Mouse (Mus musculus) ovary, postnatal 14 days (tissue): ENCODE measurements around the gene Casr.
A peak's percentile ranks its signal among the peaks of the same experiment; 100 is the strongest.

ENCODE experiments used
- DNase-seq: peaks from one replicate; pipeline ENCODE4 v3.0.0; 2022; ENCODE audit warnings: low spot score

The Casr gene

DNA sequence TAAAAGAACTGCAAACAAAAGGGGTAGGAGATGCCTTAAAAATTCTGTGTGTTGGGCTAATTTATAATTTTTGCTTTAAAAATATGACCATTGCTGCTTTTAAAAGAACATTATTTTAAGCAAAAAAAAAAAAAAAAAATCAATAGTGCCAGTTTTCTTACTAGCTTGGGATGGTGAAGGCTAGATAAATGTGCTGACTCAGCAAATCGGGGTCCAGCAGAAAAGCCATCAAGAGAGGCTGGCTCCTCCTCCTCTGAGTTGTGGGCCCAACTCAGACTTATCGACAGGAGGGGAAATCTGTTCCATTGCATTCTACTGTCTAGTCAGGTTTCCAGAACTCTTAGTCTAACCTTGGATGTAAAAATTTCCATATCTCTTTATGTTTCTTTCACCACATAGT lies 45.6 kb downstream of the Casr start:
- no peak for DNase-seq

DNA sequence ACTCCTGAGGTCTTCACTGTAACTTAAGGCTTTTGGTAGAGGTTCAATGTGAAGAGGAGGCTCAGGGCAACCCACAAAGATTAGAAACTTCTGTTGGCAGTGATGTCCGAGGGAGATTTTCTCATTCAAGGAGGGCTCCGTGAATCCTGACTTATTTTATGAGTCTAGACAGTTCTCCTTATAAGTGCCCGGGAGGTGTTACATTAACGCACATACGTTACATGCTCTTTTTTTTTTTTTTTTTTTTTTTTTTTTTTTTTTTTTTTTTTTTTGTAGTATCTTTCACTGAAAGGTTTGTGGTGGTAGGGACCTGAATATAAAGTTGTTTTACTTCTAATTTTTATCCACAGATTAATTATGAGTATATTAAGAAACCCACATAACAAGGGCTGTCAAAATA lies 54.6 kb downstream of the Casr start:
- DNase-seq: no peak

DNA sequence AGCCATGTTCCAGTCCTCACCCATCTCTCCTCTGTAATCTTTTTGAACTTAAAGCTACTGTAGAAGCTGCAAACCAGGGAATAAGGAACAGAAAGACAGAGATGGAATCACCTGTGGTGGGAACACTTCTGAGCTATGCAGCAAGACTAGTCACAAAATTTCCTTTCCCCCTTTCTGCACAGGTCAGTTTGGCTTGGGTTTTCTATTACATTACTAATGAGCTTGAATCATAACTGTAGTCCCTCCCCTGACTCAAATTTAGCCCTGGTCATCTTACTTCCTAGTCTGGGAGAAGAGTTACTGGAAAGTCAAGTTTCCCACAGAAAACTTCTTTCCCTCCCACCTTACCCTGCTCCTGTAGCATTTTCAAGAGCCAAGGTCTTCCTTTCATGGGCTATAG lies 55.1 kb downstream of the Casr start:
- no peak for DNase-seq

DNA sequence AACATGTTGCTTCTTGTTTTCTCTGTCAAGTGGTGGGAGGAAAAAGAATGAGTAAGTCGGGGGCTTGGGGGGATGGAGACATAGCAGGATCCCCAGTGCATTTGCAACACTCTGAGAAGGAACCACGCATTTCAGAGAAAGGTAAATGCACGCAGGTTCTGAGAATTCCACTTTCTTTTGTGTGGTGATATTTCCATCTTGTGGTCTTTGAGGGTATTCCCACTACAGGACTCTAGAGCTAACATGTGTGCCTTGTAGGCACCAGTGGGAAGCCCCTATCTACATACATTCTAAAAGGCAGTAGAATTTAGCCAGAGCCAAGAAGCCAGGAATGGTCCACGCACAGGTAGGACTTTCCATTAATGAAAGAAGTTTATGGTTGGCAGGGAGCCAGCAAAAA lies 56.0 kb downstream of the Casr start:
- no peak for DNase-seq

DNA sequence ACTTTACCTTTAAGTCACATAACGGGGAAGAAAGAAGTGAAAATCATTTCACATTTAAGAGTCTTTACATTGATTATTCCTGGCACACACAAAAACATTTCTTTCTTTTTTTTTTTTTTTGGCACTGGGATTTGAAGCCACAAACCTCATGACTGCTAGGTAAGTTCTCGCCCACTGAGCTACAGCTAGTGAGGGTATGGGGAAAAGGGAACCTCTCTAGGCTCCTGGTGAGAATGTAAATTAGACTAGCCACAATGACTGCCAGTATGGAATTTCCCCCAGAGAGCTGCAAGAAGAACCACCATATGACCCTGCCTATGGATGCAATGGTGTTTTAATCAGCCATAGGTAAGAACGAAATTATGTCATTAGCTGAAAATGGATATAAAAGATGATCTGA lies 56.8 kb downstream of the Casr start:
- no peak for DNase-seq

DNA sequence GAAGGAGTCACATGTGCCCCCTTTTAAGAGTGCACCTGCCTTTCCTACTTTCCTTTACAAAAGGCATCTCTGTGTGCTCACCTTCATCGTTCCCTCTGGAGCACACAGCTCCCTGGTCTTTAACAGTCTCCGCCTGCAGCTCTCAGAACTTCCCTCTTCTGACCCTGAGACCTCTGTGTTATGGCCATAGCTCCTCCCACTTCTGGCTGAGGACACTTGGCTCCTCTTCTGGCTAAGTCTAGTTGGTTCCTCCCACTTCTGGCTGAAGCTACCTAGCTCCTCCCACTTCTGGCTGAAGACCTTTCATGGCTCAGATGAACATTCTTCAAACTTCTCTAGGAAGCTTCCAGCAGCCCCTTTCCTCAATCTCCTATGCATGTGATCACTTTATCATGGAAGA lies 59.7 kb downstream of the Casr start:
- no peak for DNase-seq

DNA sequence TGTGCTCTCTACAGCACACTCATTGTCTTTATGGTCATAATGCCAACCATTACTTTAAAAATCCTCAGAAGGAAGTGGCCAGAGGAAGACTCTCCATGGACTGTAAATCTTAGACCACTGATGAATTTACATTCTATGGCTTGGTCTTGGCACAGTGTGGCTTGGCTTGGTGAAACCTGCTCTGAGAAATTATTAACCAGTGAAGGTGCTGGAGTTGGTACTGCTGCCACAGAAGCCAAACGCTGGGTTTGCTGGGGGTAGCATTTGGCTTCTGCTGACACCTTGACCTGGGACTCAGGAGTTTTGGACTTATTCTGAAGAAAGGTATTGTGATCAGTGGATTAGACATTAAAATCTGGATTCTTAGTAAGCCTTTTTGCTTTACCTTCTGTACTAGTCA lies 69.5 kb downstream of the Casr start:
- no peak for DNase-seq

DNA sequence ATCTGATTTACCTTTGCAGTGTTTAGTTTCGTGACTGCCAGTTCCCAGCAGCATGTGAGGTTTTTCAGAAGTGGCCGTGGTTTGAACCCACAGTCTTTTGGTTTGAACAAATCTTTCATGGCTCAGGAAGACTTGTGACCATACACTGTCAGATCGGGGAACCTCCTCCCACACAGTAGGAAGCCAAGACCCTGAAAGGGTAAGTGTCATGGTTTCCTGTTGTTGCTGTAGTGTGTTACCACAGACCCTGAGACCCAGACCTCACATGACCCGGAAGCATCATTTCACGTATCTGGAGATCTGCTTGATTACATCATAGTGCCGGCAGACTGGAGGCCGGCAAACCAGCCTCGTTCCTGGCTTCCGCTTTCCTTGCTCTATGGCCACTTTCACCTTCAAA lies 85.1 kb downstream of the Casr start:
- DNase-seq: no peak

DNA sequence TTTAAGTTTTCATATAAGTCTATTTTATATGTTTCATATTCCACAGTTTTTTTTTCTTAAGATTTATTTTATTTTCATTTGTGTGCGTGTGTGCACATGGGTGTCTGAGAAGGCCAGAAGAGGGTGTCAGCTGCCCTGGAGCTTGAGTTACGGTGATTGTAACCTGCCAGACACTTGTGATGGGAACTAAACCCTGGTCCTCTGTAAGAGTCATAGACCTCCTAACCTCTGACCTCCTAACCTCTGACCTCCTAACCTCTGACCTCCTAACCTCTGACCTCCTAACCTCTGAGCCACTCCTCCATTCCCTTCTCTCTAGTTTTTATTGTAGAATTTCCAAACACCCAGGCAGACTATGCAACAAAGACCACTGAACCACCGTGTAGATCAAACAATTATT lies 86.4 kb downstream of the Casr start:
- DNase-seq: no peak

DNA sequence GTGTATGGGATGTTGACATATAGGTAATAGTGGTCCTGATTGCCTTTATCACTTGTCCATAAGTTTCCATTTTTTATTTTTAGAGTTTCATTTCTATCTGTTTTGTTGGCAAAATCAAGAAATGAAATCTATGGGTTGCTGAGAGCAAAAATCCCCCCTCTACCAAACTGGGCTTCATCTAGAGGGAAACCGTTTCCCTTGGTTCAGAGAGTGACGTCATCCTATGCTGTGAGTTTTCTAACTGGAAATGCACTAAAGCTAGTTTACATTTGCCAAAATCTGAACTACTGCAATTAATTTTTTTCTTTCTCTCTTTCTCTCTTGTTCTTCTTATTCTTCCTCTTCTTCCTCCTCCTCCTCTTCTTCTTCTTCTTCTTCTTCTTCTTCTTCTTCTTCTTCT lies 87.1 kb downstream of the Casr start:
- no peak for DNase-seq

DNA sequence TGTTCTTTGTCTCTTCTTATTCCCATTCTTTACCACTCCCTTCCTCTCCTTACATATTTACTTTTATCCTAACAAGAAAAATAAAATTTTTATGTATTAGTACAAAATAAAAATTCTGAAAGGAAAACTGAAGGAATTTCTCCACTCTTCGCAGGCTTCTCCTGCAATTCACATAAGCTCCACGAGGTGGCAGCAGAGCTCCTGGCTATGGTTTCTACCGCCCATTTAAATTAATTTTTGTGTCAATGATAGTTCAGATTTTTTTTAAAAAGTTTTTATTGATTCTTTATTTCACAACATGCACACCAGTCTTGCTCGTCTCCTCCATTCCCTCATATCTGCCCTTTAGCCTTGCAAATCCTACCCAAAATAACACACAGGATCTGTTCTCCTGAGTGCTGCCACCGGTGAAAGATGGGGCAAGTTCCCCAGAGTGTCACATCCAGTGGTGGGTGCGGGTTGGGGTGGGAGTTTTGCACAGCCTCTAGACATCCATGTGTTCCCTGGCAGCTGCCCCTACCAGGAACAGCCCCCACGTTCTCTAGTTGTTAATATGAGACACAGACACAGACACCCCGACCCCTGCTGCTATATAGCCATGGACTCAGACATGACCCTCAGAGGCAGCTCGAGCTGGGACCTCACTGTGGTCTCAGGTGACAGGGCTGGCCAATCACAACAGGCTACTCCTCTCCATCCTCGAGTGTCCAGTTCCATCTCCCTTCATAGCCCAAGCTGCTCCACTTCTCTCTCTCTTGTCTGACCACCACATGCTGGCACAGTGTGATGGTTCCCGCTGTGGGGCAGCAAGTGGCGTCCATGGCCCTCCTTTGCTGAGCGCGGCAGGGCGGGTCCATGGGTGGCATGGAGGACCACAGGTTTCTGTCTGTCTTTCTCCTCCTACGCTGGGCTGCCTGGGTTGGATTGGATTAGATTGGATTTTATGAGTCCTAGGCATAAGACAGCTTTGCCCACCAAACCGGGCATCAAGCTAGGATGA lies 88.4 kb downstream of the Casr start:
- DNase-seq: peak; percentile 18

DNA sequence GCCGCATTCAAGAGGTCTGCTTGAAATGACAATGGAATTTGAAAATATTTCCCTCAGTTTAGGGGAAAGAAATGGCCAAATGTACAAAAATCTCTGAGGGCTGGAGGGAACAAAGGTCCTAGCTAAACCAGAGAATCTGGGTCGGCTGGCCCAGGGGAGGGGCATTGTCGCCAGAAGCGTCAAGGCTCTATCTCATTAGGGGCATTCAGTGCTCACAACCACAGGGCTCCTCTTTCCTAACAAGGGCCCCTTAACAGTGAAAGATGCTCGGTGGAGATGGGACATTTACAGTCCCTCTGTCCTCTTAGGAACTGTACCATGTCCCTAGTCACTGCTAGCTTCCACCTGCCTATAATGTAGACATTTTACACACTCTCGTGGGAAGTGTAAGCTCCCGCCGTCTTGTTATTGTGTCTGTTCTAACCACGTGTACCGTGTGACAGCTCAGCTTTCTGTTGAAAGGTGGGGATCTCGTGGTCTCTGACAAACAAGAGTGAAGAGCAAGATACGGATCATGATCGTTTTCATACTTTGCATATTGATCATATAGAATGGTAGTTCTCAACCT lies 90.8 kb downstream of the Casr start:
- DNase-seq: no peak

DNA sequence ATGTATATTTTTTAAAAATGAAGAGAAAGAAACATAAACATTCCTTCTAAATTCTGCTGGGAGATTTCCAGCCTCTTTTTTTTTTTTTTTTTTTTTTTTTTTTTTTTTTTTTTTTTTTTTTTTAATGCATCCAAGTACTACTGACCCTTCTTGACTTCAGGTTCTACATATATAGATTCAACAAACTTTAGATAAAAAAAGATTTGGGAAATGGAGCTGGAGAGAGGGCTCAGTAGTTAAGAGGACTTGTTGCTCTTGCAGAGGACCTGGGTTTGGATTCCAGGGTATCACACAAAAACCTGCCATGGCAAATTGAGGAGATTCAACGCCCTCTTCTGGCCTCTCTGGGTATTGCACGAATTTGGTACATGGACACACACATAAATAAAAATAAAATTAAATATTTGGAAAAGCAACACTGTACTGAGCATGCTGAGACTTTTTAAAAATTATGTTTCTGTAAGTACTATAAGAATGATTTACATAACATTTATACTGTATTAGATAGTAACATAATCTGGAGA lies 91.9 kb downstream of the Casr start:
- DNase-seq: no peak

DNA sequence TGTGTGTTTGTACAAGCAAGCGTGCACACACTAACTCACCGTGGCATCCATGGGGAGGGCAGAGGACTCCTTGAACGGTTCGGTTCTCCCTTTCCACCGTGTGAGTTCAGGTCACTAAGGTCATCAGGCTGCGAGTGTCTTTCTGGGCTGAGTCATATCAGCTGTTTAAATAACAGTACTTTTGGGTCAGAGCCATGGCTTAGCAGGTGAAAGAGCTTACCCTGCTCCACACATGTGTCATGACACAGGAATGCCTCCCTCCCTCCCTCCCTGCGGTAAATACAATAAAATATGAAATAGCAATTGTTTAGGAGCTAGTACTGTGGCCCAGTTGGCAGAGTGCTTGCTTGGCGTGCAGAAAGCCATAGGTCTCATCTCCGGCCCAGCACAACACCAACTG lies 92.6 kb downstream of the Casr start:
- no peak for DNase-seq

DNA sequence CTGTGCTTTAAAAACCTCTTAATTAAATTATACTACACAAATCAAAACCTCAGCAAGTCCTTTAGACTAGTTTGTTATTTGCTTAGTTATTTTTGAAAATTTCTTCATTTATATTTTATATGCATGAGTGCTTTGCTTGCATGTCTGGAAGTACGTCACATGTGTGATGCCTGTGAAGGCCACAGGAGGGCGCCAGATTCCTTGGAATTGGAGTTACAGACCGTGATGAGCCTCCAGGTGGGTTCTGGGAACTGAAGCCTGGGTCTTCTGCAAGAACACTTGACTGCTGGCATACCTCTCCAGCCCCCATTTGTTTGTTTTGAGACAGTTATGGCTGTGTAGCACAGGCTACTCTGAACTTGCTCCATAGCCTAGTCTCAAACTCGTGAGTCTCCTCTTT lies 93.1 kb downstream of the Casr start:
- DNase-seq: no peak

DNA sequence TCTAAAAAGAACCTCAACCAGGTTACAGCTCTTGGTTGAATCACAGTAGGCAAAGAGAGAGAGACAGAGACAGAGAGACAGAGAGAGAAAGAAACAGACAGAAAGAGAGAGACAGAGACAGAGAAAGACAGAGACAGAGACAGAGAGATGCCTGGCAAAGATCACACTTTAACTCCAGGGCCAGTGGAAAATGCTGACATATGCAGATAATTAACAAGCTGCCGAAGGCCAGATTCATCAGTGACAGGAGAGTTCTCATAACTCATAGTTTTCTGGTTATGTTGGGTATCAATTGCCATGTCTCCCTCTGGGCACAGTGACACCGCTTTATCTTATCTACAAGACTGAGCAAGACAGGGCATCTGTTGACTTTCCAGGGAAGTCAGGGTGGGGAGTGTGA lies 94.0 kb downstream of the Casr start:
- DNase-seq: no peak

DNA sequence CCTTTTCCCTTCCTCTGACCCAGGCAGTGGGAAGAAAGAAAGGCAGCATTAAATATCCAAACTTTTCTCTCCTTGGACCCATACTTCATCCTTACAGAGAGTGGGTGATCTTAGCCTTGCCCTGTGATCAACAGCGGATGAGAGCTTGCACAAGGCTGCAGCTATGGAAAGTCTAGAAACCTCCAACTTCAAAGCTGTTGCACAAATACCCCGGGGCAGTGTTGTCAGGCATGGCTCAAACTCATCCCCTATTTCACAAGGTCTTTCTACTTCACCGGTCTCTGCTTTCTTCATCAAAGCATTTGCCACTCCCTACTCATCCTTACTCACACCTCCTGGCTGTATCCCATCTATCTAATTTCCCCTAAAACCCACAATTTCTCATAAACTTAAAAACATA lies 96.5 kb downstream of the Casr start:
- DNase-seq: no peak

DNA sequence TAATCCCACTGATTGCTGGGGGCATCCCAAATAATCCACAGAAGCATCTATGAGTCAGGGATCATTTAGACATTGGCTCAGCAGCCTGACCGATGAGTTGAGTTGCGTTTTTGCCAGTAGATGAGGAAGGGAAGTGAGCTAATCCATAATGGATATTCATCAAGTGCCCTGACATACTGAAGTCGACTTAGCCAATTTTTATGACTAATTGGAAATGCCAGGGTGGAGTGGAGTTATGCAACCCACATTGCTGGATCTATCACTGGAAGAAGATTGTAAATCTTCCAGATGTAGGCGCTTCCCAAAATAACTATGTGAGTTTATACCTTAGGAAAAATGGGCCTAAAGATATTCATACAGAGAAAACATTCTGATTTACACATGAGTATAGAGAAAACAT lies 97.9 kb downstream of the Casr start:
- DNase-seq: no peak

DNA sequence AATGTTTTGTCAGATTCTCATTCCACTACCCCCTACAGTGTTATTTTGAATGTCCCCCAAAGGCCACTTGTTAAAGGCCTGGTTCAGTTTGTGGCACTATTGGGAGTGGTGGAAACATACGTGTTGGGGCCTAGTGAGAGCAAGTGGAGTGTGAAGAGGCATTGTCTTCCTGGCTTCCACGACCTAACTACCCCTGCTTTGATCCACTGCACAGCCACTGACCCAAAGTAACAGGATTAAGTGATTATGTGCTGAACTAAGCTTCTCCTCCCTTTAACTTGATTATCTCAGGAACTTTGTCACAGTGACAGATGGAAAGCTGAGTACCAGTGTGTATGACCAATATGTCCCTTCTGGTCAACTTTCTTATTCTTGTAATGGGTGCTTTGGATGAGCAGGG lies 101.5 kb downstream of the Casr start:
- DNase-seq: no peak

DNA sequence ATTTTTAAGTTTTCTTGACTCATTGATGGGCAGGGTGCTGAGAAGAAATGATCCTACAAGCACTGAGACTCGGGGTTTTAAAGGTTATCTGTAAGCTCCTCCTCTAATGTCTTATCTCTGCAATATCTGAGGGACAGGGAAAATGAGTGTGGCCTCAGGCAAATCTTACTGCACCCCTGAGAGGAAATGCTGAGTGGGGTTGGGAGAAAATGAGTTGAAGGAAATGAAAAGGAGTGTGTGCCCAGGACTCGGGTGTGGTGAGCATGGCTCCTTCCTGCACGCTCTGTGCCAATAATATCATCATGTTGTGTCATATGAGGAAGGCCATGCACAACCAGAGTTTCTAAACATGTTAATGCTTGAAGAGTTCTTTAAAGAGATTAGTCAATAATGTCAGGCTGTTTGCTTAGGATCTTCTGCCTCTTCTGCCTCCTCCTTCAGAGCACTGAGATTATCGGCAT lies 106.6 kb downstream of the Casr start, which contains the start of gene Stfa3:
Gene Stfa3 (minus strand): TSS at position 51 of the 461 bp plus-strand sequence.
- DNase-seq: no peak
